Comparison of ENCODE assay signal across 8 mouse cellular contexts in genomic region chr16:97921961-97922778, GRCm38 (mm10). TPM values are rescaled to one million over a fixed set of nuclear protein-coding genes. Genes with fewer than 3 reads are reported as not detected.
DNase-seq lines count a peak whose midpoint lies in the region; ATAC-seq lines count a peak whose summit lies in the region.

No protein-coding gene starts in this region.

- no peaks in the 10 kb centered on the region for H3K9me3 ChIP-seq in intestine, embryonic 14.5 days (ENCODE audit: control insufficient read depth, low read length)

- DNase-seq in adrenal gland, adult 18-20 months (ENCODE audit: low spot score in 2 of 2): peak; percentile 90 to 94
- peak; percentile 85 for DNase-seq in embryo, embryonic 10.5 days (ENCODE audit: low spot score)
- DNase-seq in gastrocnemius, postnatal 14 days: peak; percentile 91
- DNase-seq in intestine, embryonic 14.5 days (ENCODE audit: low spot score): peak; percentile 90
- peak; percentile 67 to 93 for DNase-seq in left cerebral cortex, postnatal 10 days (ENCODE audit: extremely low spot score in 1 of 2, low spot score in 2 of 2)
- DNase-seq in right cerebral cortex, postnatal 10 days (ENCODE audit: low spot score in 2 of 2): peak; percentile 90
- DNase-seq in urinary bladder, postnatal 14 days (ENCODE audit: low spot score): peak; percentile 90

- H3K36me3 ChIP-seq in intestine, embryonic 14.5 days (ENCODE audit: control insufficient read depth, insufficient read depth, low read length): no peaks in the 10 kb centered on the region

- peak overlapping the region; percentile 61 for H3K4me2 ChIP-seq in intestine, embryonic 14.5 days (ENCODE audit: low read length)

- H3K9ac ChIP-seq in intestine, embryonic 14.5 days (ENCODE audit: low read length): peak overlapping the region; percentile 84

- no peaks in the 10 kb centered on the region for H3K27me3 ChIP-seq in intestine, embryonic 14.5 days (replicated peaks; ENCODE audit: control insufficient read depth, insufficient read depth, low read length)

- intact Hi-C loops in gastrocnemius, postnatal 14 days (cut with DNase I; ENCODE audit: low total_unique reads): no loop called here
- intact Hi-C loops in left cerebral cortex, postnatal 10 days (cut with DNase I): loop anchor here (5.0 kb wide), 1 partner anchor 70 kb away; the partner anchor contains the start of gene Prdm15

- H3K27ac ChIP-seq in intestine, embryonic 14.5 days (ENCODE audit: low read depth): peak overlapping the region; percentile 80

- 0% methylated on average over 75 of the region's 75 CpGs for WGBS in intestine, embryonic 14.5 days

- peak overlapping the region; percentile 95 for H3K4me3 ChIP-seq in intestine, embryonic 14.5 days (ENCODE audit: low read depth, low read length)

- ATAC-seq in intestine, embryonic 14.5 days (replicated peaks; ENCODE audit: low FRiP score, low TSS enrichment, low read depth): peak; percentile 89
- ATAC-seq in megakaryocyte progenitor cell, adult 5-6 weeks (replicated peaks; ENCODE audit: poor library complexity): peak; percentile 88

- peaks cover 4% of the 10 kb centered on the region; the same call in 1 of the 2 replicates for H3K4me1 ChIP-seq in intestine, embryonic 14.5 days (replicated peaks; ENCODE audit: control insufficient read depth, insufficient read depth, low read length)

RNA-seq across cellular contexts. Expression of gene C2cd2, which starts 40.2 kb away (rescaled TPM):
- 10 to 100 TPM; 27.8 to 29.2 TPM for total RNA-seq in adrenal gland, adult 18-20 months (2021)
- total RNA-seq in gastrocnemius, postnatal 14 days (2021): 100 to 1,000 TPM in 1 of 2 experiments, 10 to 100 TPM in 1; 83.9 to 109 TPM
- 16.7 and 19.3 TPM in 2 replicates for polyA plus RNA-seq in intestine, embryonic 14.5 days (2014; fragmentation: Nextera tagmentation; extraction: Ambion mirVana)
- total RNA-seq in left cerebral cortex, postnatal 10 days (2021): 10 to 100 TPM; 17.5 to 26.6 TPM
- 9.8 and 14.1 TPM in 2 replicates for total RNA-seq in megakaryocyte progenitor cell, adult 5-6 weeks (2015)
- total RNA-seq in megakaryocyte progenitor cell, adult 5-6 weeks (2017): 17.7 and 21.5 TPM in 2 replicates

RNA-seq across cellular contexts. Expression of gene Zbtb21, which starts 40.3 kb away (rescaled TPM):
- 10 to 100 TPM; 36.2 to 47.2 TPM for total RNA-seq in adrenal gland, adult 18-20 months (2021)
- 1 to 10 TPM; 7.7 to 7.8 TPM for total RNA-seq in gastrocnemius, postnatal 14 days (2021)
- 15.6 and 17.6 TPM in 2 replicates for polyA plus RNA-seq in intestine, embryonic 14.5 days (2014; fragmentation: Nextera tagmentation; extraction: Ambion mirVana)
- 10 to 100 TPM; 22.6 to 25.7 TPM for total RNA-seq in left cerebral cortex, postnatal 10 days (2021)
- total RNA-seq in megakaryocyte progenitor cell, adult 5-6 weeks (2015): 9.9 and 18.3 TPM in 2 replicates
- total RNA-seq in megakaryocyte progenitor cell, adult 5-6 weeks (2017): 12.0 and 16.8 TPM in 2 replicates

Comparison
In these comparisons a context has a peak if more than half of its experiments do, and no peak if none do; other contexts are left out.
1. Peak in every context shown above with its lines: DNase-seq, ATAC-seq, H3K4me3 ChIP-seq and H3K27ac ChIP-seq.